Mouse (Mus musculus) right cerebral cortex, adult 2 months (tissue): ENCODE measurements around the gene Atp6v1g2.

ENCODE experiments used
- DNase-seq, 2 experiments: peaks; one replicate each; pipeline ENCODE4 v3.0.0; 2021 to 2022; ENCODE audit warnings: low spot score in 2 of 2

The Atp6v1g2 gene

DNA sequence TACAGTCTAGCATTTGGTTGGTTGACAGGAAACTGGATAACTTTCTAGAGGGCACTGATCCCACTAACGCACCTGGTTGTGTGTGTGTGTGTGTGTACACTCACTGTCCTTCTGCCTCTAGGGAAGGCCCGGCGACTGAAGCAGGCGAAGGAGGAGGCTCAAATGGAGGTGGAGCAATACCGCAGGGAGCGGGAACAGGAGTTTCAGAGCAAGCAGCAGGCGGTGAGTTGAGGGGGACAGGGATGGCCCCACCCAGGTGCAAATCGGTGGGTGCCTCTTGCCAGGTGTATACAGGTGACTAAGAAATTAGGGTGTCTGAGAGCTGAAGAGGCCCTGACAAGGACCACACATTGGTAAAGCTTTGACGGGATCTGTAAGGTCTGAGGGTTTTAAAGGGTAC, 3.5 kb downstream of the Atp6v1g2 start:
- DNase-seq, result no peak

GRCm38 (mm10) chr17:35237504-35237903, 4.0 kb downstream of the Atp6v1g2 start:
- no peak for DNase-seq

DNA sequence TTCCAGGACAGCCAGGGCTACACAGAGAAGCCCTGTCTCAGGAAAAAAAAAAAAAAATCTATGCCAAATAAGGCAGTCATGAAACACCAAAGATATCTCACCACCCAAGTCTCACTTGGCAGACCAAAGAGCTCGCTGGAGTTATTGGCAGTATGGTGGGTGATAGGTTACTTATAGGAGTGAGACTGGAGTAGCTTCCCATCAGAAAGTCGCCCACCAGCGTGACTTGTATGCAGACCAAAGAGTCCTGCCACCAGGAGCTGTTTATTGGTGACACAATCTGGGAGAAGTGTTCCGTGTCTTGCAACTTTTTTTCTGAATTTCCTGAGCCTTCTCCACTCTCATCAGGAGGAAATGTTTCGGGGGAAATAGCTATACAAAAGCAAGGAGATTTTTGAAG, 6.2 kb downstream of the Atp6v1g2 start:
- DNase-seq, result no peak

DNA sequence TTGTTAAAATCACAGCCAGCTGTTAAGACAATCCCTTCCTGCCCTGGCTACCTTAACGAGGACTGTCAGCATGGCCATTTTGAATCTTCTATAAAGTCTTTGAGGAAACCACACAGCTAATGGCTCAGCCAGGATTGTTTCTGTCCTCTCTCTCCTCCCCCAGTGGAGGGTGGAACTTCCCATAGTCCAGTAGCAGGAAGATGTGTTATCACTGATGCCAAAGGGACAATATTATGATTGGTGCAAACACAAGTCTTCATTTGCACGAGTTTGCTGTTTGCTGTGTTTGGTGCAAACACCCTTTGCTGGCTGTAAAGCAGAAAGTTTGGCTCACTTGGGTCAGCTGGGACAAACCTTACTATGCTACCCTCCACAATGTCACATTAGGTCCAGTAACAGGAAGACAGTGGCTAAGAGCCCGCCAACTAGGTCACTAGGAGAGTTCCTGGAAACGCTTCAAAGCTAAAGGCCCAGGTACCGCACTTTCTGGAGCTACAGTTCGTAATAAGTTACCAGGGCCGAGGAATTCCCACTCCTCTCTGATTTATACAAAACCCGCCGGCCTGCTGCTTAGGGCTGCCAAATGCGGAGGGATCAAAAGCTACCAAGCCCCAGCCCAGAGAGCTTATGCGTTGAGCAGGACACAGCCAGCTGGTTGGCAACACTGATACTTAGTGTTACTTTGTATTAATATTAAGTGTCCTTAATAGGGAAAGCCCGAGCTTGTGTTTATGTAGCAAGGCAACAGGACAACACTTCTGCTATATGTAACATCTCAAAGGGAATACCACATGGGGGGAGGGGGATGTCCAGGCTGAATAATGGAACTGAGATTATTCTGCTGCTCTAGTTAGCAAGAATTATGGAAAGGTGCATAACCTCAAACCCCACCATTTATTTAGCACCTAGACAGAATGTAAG, 7.2 kb downstream of the Atp6v1g2 start:
- no peak for DNase-seq

GRCm38 (mm10) chr17:35241305-35242014, 8.0 kb downstream of the Atp6v1g2 start, which contains the start of gene Ddx39b:
Ddx39b (plus strand) TSS chr17:35241746.
- peak; percentile 95 to 96 for DNase-seq

DNA sequence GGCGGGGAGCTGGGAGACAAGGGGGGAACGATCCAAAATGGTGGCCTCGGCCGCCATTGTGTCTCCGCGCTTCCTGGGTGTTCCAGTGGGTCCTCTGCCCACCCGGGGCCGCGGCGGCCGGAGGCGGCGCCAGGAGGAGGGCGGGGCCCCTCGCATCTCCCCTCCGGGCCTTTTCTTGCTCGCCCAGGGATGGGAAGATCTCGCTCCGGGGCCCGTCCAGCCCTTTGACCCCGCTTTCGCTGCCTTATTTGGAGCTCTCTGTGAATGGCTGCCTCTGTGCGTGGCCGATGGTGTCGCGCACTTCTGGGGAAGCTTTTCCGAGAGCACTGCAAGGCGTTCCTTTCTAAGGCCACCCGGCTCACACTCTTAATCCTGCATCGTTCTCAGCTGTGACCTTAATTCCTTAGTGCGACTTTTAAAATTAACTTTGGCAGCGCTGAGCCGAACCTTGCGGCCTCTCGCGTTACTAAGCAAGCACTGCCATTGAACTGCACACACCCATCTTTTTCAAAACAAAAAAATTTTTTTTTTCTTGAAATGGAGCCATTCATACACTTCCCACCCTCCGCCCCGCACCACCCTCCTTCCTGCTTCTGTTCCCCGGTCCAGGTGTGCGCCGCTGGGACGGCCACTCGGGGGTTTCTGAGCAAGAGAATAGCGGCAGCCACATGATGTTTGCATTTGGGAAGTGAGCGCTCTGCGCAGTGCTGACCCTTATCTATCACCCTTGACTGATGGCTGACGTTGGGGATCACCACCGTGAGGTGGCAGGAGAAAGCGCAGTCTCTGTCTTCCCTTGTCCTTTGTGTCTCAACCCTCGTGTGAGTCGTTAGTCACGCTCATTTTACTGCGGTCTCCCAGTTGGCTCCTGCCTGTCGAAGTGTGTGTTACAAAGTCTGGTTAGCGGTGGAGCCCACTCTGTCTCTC, 8.8 kb downstream of the Atp6v1g2 start:
- peak; percentile 53 to 69 for DNase-seq

DNA sequence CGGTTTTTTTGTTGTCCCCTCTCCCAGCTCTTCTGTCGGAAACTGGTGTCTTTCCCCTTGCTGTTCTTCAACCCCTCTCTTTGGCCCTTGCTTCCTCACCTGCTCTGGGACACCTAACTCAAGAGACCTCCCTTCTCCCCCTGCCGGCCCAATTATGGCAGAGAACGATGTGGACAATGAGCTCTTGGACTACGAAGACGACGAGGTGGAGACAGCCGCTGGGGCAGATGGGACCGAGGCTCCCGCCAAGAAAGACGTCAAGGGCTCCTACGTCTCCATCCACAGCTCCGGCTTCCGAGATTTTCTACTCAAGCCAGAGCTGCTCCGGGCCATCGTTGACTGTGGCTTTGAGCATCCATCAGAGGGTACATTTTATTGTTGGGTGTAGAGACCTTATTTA, 9.6 kb downstream of the Atp6v1g2 start:
- DNase-seq, result peak in 1 of 2 experiments; percentile 59

GRCm38 (mm10) chr17:35244999-35245398, 11.5 kb downstream of the Atp6v1g2 start:
- DNase-seq, result no peak

GRCm38 (mm10) chr17:35245731-35246623, 12.5 kb downstream of the Atp6v1g2 start:
- DNase-seq, result no peak

DNA sequence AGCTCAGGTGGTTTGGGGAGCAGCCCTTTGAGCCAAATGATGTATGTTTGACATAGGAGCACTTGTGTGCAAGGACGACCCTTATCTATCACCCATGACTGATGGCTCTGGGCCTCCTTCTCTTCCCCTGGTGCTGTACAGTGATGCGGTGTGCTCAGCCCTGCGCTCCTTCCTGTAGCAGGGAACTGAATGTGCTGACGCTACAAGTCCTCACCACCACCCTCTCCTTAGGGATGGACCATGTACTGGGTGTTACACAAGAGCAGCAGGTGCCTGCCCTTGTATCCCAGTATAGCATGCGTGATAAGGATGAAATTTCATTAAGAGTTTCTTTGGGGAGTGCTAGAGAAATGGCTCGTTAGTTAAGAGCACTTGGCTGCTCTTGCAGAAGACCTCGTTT, 13.7 kb downstream of the Atp6v1g2 start:
- DNase-seq, result no peak

DNA sequence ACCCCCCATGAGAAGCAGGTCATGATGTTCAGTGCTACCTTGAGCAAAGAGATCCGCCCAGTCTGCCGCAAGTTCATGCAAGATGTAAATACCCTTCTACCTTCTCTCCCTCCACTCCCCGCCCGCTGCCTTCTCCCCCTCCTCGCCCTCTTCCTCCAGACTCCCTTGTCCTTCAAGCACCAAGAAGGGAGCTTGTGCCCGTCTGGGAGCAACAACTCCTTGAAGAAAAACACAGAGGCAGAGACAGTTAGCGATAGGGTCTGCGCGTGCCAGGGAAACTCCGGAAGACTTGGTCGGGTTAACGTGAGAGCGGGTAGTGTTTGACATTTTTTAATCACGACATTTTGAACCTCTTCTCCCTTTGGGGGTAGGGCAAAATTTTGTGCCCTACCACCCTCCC, 15.5 kb downstream of the Atp6v1g2 start:
- DNase-seq, result no peak

DNA sequence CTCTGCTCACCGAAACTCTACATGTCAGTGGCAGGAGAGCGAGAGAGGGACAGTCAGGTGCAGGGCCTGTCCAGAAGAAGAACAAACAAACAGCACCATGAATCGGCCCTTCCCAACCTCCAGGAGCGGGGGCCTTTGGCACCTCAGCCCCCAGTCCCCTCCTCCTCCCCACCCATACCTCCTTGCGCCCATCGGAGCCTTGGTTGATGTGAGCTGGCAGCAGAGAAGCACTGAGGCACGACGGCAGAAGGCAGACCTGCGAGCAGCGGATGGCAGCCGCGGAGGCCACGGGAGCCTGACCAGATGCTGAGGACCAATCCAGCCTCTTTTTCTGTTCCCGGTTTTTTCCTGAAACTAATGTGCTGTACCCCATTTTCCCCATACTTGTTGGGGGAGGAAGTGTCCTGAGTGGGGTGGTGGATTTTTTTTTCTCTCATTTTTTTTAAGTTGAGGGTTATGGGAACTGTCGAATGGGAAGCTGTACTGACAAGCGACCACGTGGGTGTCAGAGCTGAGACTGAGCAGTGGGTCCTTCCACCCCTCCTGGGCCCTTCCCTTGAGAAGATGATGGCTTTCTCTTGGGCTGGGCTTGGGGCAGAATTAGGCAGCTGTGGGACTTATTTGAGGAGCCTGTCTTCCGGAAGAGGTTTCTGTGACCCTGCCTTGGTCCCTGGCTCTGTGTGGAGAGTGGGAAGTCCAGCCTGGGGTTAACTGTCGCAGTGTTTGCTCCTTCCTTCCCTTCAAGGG, 16.2 kb downstream of the Atp6v1g2 start:
- no peak for DNase-seq

GRCm38 (mm10) chr17:35250348-35251120, 17.1 kb downstream of the Atp6v1g2 start:
- DNase-seq, result no peak

DNA sequence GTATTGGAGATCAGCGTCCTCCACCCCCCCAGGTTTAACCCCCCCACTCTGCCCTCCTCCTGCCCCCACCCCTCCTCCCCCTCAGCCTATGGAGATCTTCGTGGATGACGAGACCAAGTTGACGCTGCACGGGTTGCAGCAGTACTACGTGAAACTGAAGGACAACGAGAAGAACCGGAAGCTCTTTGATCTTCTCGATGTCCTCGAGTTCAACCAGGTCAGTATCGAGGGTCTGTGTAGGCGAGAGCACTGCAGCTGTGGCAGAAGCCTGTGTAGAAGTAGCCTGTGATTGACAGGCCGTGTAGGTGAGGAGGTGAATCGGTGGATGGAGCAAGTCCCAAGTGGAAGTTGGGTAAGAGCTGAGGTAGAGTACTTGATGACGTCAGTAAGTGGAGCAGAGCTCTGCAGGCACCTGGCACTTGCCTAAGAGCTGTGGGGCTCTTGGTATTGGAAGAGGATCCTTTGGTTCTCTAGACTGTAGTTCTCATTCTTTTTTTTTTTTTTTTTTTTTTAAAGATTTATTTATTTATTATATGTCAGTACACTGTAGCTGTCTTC, 17.8 kb downstream of the Atp6v1g2 start:
- DNase-seq, result no peak

DNA sequence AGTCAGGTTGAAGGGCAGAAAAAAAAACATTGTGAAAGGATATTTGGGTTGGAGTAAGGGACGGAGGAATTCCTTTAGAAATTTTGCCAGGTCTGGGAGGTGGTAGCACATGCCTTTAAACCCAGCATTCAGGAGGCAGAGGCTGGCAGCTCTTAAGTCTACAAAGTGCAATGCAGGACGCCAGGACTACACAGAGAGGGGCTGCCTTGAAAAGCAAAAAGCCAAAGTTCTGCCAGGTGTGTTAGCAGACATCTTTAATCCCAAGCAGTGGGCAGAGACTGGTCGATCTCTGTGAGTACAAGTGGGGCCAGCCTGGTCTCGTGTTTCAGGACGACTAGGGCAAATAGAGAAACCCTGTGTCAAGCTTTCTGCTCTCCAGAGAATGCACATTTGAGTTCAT, 18.5 kb downstream of the Atp6v1g2 start:
- no peak for DNase-seq

DNA sequence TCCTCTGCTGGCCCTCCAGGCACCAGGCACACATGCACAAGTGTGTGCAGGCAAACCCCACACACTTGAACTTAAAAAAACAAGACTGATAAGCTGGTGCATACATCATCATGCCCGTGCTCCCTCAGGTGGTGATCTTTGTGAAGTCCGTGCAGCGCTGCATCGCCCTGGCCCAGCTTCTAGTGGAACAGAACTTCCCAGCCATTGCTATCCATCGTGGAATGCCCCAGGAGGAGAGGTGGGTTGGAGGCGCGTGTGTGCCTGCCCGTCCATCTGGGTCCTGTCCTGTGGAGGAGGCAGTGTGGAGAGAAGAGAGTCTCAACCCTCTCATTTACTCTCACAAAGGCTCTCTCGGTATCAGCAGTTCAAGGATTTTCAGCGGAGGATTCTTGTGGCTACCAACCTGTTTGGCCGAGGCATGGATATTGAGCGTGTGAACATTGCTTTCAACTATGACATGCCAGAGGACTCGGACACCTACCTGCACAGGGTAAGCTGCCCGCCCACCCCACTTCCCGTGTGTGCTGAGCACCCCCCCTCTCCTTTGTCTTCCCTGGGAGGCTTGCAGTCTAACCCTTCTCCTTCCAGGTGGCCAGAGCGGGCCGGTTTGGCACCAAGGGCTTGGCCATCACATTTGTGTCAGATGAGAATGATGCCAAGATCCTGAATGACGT, 19.3 kb downstream of the Atp6v1g2 start:
- no peak for DNase-seq

DNA sequence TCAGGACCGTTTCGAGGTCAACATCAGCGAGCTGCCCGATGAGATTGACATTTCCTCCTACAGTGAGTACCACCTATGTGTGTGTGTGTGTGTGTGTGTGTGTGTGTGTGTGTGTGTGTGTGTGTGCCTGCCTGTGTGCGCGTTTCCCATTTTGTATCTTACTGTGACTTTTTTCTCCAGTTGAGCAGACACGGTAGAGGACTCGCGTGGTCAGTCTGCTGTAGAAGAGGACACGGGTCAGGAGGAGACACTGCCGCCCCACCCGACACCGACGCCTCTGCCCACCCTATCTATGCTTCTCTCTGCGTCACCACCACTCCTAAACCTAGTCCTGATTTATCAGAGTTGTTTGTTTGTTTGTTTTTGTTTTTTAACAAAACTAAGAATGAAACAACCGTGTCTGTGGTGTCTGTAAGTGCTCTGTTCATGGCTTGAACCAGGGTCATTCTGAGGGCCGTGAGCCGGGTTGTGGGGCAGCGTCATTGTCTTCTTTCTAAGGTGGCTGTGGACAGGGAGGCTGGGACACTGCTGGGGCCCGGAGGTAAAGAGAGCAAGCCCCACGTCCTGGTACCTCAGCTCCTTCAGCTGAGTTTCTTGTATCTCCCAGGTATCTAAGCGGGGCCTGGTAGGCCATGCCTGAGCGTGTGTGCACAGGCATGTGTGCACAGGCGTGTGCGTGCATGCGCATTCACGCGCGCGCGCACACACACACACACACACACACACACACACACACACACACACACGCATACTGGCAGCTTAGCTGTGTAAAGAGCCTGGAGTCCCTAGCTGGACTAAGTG, 20.0 kb downstream of the Atp6v1g2 start:
- no peak for DNase-seq
